Mouse (Mus musculus): ENCODE measurements at regions not wholly inside any gene's neighbourhood (a gene's known extent, or its start where the extent isn't known, plus 50 kb on each side); places are given as distances from the start of the nearest gene placed in this dataset.

- Histone ChIP-seq H3K27me3 (replicated peaks; ENCODE audit: control insufficient read depth, insufficient read depth, low read length) (no peaks in the 10 kb centered on the region), H3K4me1 (replicated peaks; ENCODE audit: control insufficient read depth, insufficient read depth, low read length) (no peaks in the 10 kb centered on the region), H3K9ac (replicated peaks; ENCODE audit: low read depth, low read length) (no peak overlapping the region), H3K4me3 (replicated peaks; ENCODE audit: low read length) (no peak overlapping the region), H3K9me3 (ENCODE audit: control insufficient read depth, low read length) (no peaks in the 10 kb centered on the region), H3K36me3 (ENCODE audit: control insufficient read depth, insufficient read depth) (no peaks in the 10 kb centered on the region), H3K27ac (ENCODE audit: low read length) (no peak overlapping the region), H3K4me2 (ENCODE audit: low read length) (no peak overlapping the region)
- no peak for ATAC-seq
- WGBS, result 86% methylated on average over 5 of the region's 5 CpGs
Observed at GRCm38 (mm10) chr16:12772535-12772934, 336.9 kb upstream of the Ercc4 start.

GRCm38 (mm10) chr16:12775876-12776275, 333.6 kb upstream of the Ercc4 start:
- no peaks in the 10 kb centered on the region for H3K36me3 ChIP-seq (ENCODE audit: control insufficient read depth, insufficient read depth)
- no peaks in the 10 kb centered on the region for H3K27me3 ChIP-seq (replicated peaks; ENCODE audit: control insufficient read depth, insufficient read depth, low read length)
- ATAC-seq, result no peak
- H3K4me3 ChIP-seq (replicated peaks; ENCODE audit: low read length), result no peak overlapping the region
- H3K4me1 ChIP-seq (replicated peaks; ENCODE audit: control insufficient read depth, insufficient read depth, low read length), result no peaks in the 10 kb centered on the region
- no peak overlapping the region for H3K27ac ChIP-seq (ENCODE audit: low read length)
- H3K4me2 ChIP-seq (ENCODE audit: low read length), result no peak overlapping the region
- H3K9me3 ChIP-seq (ENCODE audit: control insufficient read depth, low read length), result no peaks in the 10 kb centered on the region
- 48% methylated on average over 2 of the region's 2 CpGs for WGBS
- H3K9ac ChIP-seq (replicated peaks; ENCODE audit: low read depth, low read length), result no peak overlapping the region

- no peaks in the 10 kb centered on the region for H3K9me3 ChIP-seq (ENCODE audit: control insufficient read depth, low read length)
- H3K4me1 ChIP-seq (replicated peaks; ENCODE audit: control insufficient read depth, insufficient read depth, low read length), result no peaks in the 10 kb centered on the region
- H3K36me3 ChIP-seq (ENCODE audit: control insufficient read depth, insufficient read depth), result no peaks in the 10 kb centered on the region
- 82% methylated on average over 3 of the region's 3 CpGs for WGBS
- ATAC-seq, result no peak
- no peak overlapping the region for H3K4me3 ChIP-seq (replicated peaks; ENCODE audit: low read length)
- no peak overlapping the region for H3K4me2 ChIP-seq (ENCODE audit: low read length)
- H3K27me3 ChIP-seq (replicated peaks; ENCODE audit: control insufficient read depth, insufficient read depth, low read length), result no peaks in the 10 kb centered on the region
- no peak overlapping the region for H3K27ac ChIP-seq (ENCODE audit: low read length)
- no peak overlapping the region for H3K9ac ChIP-seq (replicated peaks; ENCODE audit: low read depth, low read length)
Observed at GRCm38 (mm10) chr16:12779079-12779478, 330.4 kb upstream of the Ercc4 start.

DNA sequence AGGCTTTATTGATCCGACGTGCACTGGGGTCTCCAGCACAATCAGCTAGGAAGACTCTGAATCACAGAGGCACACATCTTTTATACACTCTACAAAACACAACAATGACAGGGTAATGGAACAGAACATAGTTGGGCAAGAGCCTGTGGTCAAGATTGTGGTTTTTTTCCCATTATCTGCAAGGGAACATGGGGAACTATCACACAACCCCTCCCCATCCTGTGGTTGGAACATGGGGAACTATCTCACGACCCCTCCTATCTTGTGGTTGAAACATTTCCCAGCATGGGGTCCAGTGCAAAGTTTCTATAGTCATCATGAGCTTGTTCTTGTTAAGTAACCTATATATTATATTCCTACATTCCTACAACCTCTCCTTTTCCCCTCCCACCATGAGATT, 328.8 kb upstream of the Ercc4 start:
- Histone ChIP-seq H3K36me3 (ENCODE audit: control insufficient read depth, insufficient read depth) (no peaks in the 10 kb centered on the region), H3K4me1 (replicated peaks; ENCODE audit: control insufficient read depth, insufficient read depth, low read length) (no peaks in the 10 kb centered on the region), H3K4me3 (replicated peaks; ENCODE audit: low read length) (no peak overlapping the region), H3K27ac (ENCODE audit: low read length) (no peak overlapping the region), H3K4me2 (ENCODE audit: low read length) (no peak overlapping the region), H3K9ac (replicated peaks; ENCODE audit: low read depth, low read length) (no peak overlapping the region), H3K9me3 (ENCODE audit: control insufficient read depth, low read length) (no peaks in the 10 kb centered on the region), H3K27me3 (replicated peaks; ENCODE audit: control insufficient read depth, insufficient read depth, low read length) (no peaks in the 10 kb centered on the region)
- 72% methylated on average over 3 of the region's 3 CpGs for WGBS
- ATAC-seq, result no peak

GRCm38 (mm10) chr16:12785828-12786227, 323.7 kb upstream of the Ercc4 start:
- Histone ChIP-seq H3K9ac (replicated peaks; ENCODE audit: low read depth, low read length) (no peak overlapping the region), H3K4me2 (ENCODE audit: low read length) (no peak overlapping the region), H3K27ac (ENCODE audit: low read length) (no peak overlapping the region), H3K4me3 (replicated peaks; ENCODE audit: low read length) (no peak overlapping the region), H3K9me3 (ENCODE audit: control insufficient read depth, low read length) (peaks cover 3% of the 10 kb centered on the region; the same call in 1 of the 2 replicates), H3K36me3 (ENCODE audit: control insufficient read depth, insufficient read depth) (no peaks in the 10 kb centered on the region), H3K4me1 (replicated peaks; ENCODE audit: control insufficient read depth, insufficient read depth, low read length) (no peaks in the 10 kb centered on the region), H3K27me3 (replicated peaks; ENCODE audit: control insufficient read depth, insufficient read depth, low read length) (no peaks in the 10 kb centered on the region)
- no peak for ATAC-seq
- WGBS, result 63% methylated on average over 1 of the region's 1 CpGs

GRCm38 (mm10) chr16:12798523-12798922, 311.0 kb upstream of the Ercc4 start:
- no peak for ATAC-seq
- H3K27ac ChIP-seq (ENCODE audit: low read length), result no peak overlapping the region
- H3K27me3 ChIP-seq (replicated peaks; ENCODE audit: control insufficient read depth, insufficient read depth, low read length), result no peaks in the 10 kb centered on the region
- no peak overlapping the region for H3K9ac ChIP-seq (replicated peaks; ENCODE audit: low read depth, low read length)
- no peaks in the 10 kb centered on the region for H3K36me3 ChIP-seq (ENCODE audit: control insufficient read depth, insufficient read depth)
- H3K4me1 ChIP-seq (replicated peaks; ENCODE audit: control insufficient read depth, insufficient read depth, low read length), result peaks cover 7% of the 10 kb centered on the region; the same call in 1 of the 2 replicates
- no peaks in the 10 kb centered on the region for H3K9me3 ChIP-seq (ENCODE audit: control insufficient read depth, low read length)
- H3K4me3 ChIP-seq (replicated peaks; ENCODE audit: low read length), result no peak overlapping the region
- H3K4me2 ChIP-seq (ENCODE audit: low read length), result no peak overlapping the region
- 81% methylated on average over 2 of the region's 2 CpGs for WGBS

- Histone ChIP-seq H3K27ac (ENCODE audit: low read length) (peak overlapping the region; percentile 61), H3K9ac (replicated peaks; ENCODE audit: low read depth, low read length) (no peak overlapping the region), H3K4me2 (ENCODE audit: low read length) (no peak overlapping the region), H3K9me3 (ENCODE audit: control insufficient read depth, low read length) (no peaks in the 10 kb centered on the region), H3K36me3 (ENCODE audit: control insufficient read depth, insufficient read depth) (no peaks in the 10 kb centered on the region), H3K4me3 (replicated peaks; ENCODE audit: low read length) (no peak overlapping the region), H3K4me1 (replicated peaks; ENCODE audit: control insufficient read depth, insufficient read depth, low read length) (peaks cover 7% of the 10 kb centered on the region; the same call in 1 of the 2 replicates), H3K27me3 (replicated peaks; ENCODE audit: control insufficient read depth, insufficient read depth, low read length) (no peaks in the 10 kb centered on the region)
- WGBS, result 39% methylated on average over 1 of the region's 1 CpGs
- peak; percentile 84 for ATAC-seq
Observed at GRCm38 (mm10) chr16:12800181-12800580, 309.3 kb upstream of the Ercc4 start.

- H3K9ac ChIP-seq (replicated peaks; ENCODE audit: low read depth, low read length), result no peak overlapping the region
- ATAC-seq, result no peak
- H3K27ac ChIP-seq (ENCODE audit: low read length), result no peak overlapping the region
- H3K27me3 ChIP-seq (replicated peaks; ENCODE audit: control insufficient read depth, insufficient read depth, low read length), result no peaks in the 10 kb centered on the region
- whole genome bisulfite sequencing, result 90% methylated on average over 1 of the region's 1 CpGs
- no peak overlapping the region for H3K4me3 ChIP-seq (replicated peaks; ENCODE audit: low read length)
- H3K4me2 ChIP-seq (ENCODE audit: low read length), result no peak overlapping the region
- no peaks in the 10 kb centered on the region for H3K9me3 ChIP-seq (ENCODE audit: control insufficient read depth, low read length)
- peaks cover 3% of the 10 kb centered on the region; the same call in 1 of the 2 replicates for H3K4me1 ChIP-seq (replicated peaks; ENCODE audit: control insufficient read depth, insufficient read depth, low read length)
- no peaks in the 10 kb centered on the region for H3K36me3 ChIP-seq (ENCODE audit: control insufficient read depth, insufficient read depth)
Observed at GRCm38 (mm10) chr16:12802651-12803050, 306.8 kb upstream of the Ercc4 start.

DNA sequence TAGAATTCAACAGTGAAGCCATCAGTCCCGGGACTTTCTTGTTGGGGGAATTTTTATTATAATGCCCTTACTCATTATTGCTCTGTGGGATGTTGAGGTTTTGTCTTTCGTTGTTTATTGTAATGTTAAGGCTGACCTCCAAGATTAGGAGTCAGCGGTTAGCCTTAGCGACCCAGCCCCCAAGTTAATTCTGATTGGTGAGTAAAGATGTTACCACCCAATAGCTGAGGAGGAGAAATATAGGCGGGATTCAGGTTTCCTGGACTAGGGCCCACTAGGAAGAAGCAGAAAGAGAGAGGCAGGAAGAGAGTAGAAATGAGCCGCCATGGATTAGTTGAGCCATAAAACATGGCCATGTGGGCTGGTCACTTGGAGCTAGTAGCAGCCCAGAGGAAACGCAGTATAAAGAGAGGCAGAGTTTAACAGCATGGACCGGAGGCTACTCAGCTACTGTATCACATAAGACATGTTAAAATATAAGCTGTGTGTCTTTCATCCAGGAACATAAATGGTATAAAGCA, 302.1 kb upstream of the Ercc4 start:
- no peak overlapping the region for H3K27ac ChIP-seq (ENCODE audit: low read length)
- no peaks in the 10 kb centered on the region for H3K27me3 ChIP-seq (replicated peaks; ENCODE audit: control insufficient read depth, insufficient read depth, low read length)
- H3K4me2 ChIP-seq (ENCODE audit: low read length), result no peak overlapping the region
- no peaks in the 10 kb centered on the region for H3K4me1 ChIP-seq (replicated peaks; ENCODE audit: control insufficient read depth, insufficient read depth, low read length)
- 52% methylated on average over 8 of the region's 8 CpGs for WGBS
- H3K9me3 ChIP-seq (ENCODE audit: control insufficient read depth, low read length), result no peaks in the 10 kb centered on the region
- no peak overlapping the region for H3K4me3 ChIP-seq (replicated peaks; ENCODE audit: low read length)
- no peak for ATAC-seq
- H3K9ac ChIP-seq (replicated peaks; ENCODE audit: low read depth, low read length), result no peak overlapping the region
- H3K36me3 ChIP-seq (ENCODE audit: control insufficient read depth, insufficient read depth), result no peaks in the 10 kb centered on the region

DNA sequence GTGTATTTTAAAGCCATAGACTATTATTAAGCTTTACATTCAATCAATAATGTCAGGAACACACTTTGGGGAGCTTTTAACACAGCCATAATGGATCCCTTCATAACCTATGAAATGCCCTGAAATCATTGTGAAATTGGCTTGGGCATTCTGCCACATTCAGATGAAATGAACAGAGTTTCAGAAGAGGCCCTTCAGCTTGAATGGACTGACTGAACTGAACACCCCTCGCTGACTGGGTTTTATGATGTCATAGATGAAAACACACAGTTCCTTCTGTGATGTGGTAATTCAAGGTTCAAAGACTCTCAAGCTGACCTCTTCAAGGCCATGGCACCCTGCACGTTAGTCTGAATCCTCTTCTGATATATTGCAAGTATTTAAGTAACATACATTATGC, 298.4 kb upstream of the Ercc4 start:
- Histone ChIP-seq H3K27ac (ENCODE audit: low read length) (no peak overlapping the region), H3K9ac (replicated peaks; ENCODE audit: low read depth, low read length) (no peak overlapping the region), H3K27me3 (replicated peaks; ENCODE audit: control insufficient read depth, insufficient read depth, low read length) (no peaks in the 10 kb centered on the region), H3K4me1 (replicated peaks; ENCODE audit: control insufficient read depth, insufficient read depth, low read length) (no peaks in the 10 kb centered on the region), H3K4me3 (replicated peaks; ENCODE audit: low read length) (no peak overlapping the region), H3K4me2 (ENCODE audit: low read length) (no peak overlapping the region), H3K9me3 (ENCODE audit: control insufficient read depth, low read length) (no peaks in the 10 kb centered on the region), H3K36me3 (ENCODE audit: control insufficient read depth, insufficient read depth) (no peaks in the 10 kb centered on the region)
- WGBS, result 31% methylated on average over 2 of the region's 2 CpGs
- ATAC-seq, result no peak
